Mouse (Mus musculus) left cerebral cortex, postnatal 14 days (tissue): ENCODE results near the gene Ube2l3. TPM values are rescaled to one million over a fixed set of nuclear protein-coding genes. Genes with fewer than 3 reads are reported as not detected.
"Not testable (repeated sequence)": the region's sequence is repeated elsewhere in the genome, so short reads cannot be mapped to it uniquely, and the experiment has no call there.

Experiments used
- DNase-seq, 2 experiments: peaks; one replicate each; pipeline ENCODE4 v3.0.0; 2021 to 2022; ENCODE audit warnings: low spot score in 2 of 2, mixed read lengths in 1 of 2
- intact Hi-C: fragments of 180-260 bp; cut with DNase I; formaldehyde crosslinking; loops from one replicate; pipeline ENCODE4 v1.15.1; 2025
- long read RNA-seq, 2 experiments: library from polyadenylated mRNA; stranded (forward); transcript quantifications; one replicate each; pipeline ENCODE4 v2.0.0; 2021
- total RNA-seq, 2 experiments: library from RNA; stranded (reverse); gene quantifications; 2 replicates each; pipeline ENCODE4 v1.2.3; 2021

Gene Ube2l3
- 100 to 1,000 TPM; 143 to 144 TPM for total RNA-seq
- long read RNA-seq, experiment 1, transcript Ube2l3-201 (4 exons, 2,609 nt), result major isoform, 65 of 109 reads
- long read RNA-seq, experiment 1, partial matches to known transcripts, result 33 of 109 reads
- long read RNA-seq, experiment 1, other reads (novel, unspliced or antisense), result 8 of 109 reads
- long read RNA-seq, experiment 2, transcript Ube2l3-201 (4 exons, 2,609 nt), result major isoform, 48 of 79 reads
- long read RNA-seq, experiment 2, partial matches to known transcripts, result 15 of 79 reads
- long read RNA-seq, experiment 2, other reads (novel, unspliced or antisense), result 12 of 79 reads

- no peak for DNase-seq
- intact Hi-C loops, result loop anchor here (5.0 kb wide), 1 partner anchor 50 kb away; no protein-coding TSS in a partner anchor
Observed at GRCm38 (mm10) chr16:17202549-17202948, at the start of gene Ube2l3. TSS of gene Ube2l3 (minus strand) at chr16:17202649.

DNA sequence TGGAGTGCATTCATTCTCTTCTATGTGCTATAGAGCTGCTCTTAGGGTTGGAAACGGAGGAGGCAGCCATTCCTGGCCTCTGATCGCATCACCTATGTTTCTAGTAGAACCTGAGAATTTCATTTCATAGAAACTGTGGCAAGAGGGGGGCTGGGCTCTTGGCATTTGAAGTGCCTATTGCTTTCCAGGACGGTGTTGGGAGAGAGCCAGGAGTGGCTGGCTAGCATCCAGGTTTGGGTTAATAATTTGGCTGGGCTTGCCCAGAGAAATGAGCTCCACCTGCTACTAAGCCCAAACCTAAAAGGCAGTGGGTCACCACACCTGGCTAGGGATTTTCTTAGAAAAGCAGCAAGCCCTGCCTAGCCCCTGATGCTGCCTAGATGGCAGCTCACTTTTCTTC, 49.1 kb upstream of the Ube2l3 start:
- DNase-seq, result no peak
- intact Hi-C loops, result no loop called here

- DNase-seq, result no peak
- intact Hi-C loops, result no loop called here
Observed at GRCm38 (mm10) chr16:17249135-17249534, 46.7 kb upstream of the Ube2l3 start.

- intact Hi-C loops, result no loop called here
- DNase-seq, result no peak
Observed at GRCm38 (mm10) chr16:17247727-17248126, 45.3 kb upstream of the Ube2l3 start.

GRCm38 (mm10) chr16:17244996-17245395, 42.5 kb upstream of the Ube2l3 start:
- intact Hi-C loops, result no loop called here

GRCm38 (mm10) chr16:17243731-17244130, 41.3 kb upstream of the Ube2l3 start:
- no peak for DNase-seq
- intact Hi-C loops, result no loop called here

More at GRCm38 (mm10) chr16:17244996-17245395, 42.5 kb upstream of the Ube2l3 start:
- DNase-seq, result no peak

- intact Hi-C loops, result no loop called here
- no peak for DNase-seq
Observed at GRCm38 (mm10) chr16:17239409-17239808, 37.0 kb upstream of the Ube2l3 start.

GRCm38 (mm10) chr16:17237634-17238033, 35.2 kb upstream of the Ube2l3 start:
- intact Hi-C loops, result no loop called here

DNA sequence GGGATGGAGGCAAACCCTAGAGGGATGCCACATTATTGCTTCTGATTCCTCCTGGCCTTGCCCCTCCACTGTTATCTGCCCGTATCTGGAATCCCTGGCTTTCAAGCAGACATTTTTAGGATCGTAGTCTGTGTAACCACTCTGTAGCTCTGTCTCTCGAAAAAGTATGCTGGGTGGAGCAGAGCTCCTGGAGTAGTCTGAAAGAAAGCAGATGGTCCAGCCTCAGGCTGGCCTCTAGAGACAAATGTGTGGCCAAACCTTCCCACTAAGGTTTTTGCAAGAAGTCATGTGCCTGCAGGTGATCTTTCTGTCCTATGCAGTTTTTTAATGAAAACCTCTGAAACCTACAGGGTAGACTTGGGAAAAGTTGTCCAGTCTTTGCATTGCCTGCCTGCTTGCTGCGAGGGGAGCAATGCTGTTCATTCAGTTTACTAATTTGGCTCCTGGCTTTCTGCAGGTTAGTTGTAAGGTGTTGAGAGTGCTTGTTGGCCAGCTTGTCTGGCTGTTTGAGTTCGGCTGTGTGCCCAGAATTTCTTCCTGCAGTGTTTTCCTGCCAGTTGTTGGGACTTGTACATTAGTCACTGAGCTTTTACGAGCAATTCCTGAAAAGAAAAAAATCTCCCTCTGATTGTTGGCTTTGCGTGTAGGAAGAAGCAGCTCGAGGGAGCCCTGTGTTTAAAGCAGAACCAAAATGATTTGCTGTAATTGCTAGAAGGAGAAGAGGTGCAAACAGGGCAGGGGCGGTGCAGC, 32.6 kb upstream of the Ube2l3 start:
- peak; percentile 40 to 73 for DNase-seq
- intact Hi-C loops, result loop anchor here (2.0 kb wide), 1 partner anchor 26 kb away; the partner anchor contains the start of gene Rimbp3

More at GRCm38 (mm10) chr16:17237634-17238033, 35.2 kb upstream of the Ube2l3 start:
- no peak for DNase-seq

- intact Hi-C loops, result loop anchor here (2.0 kb wide), 1 partner anchor 26 kb away; the partner anchor contains the start of gene Rimbp3
Observed at GRCm38 (mm10) chr16:17234499-17234895, 32.0 kb upstream of the Ube2l3 start.

DNA sequence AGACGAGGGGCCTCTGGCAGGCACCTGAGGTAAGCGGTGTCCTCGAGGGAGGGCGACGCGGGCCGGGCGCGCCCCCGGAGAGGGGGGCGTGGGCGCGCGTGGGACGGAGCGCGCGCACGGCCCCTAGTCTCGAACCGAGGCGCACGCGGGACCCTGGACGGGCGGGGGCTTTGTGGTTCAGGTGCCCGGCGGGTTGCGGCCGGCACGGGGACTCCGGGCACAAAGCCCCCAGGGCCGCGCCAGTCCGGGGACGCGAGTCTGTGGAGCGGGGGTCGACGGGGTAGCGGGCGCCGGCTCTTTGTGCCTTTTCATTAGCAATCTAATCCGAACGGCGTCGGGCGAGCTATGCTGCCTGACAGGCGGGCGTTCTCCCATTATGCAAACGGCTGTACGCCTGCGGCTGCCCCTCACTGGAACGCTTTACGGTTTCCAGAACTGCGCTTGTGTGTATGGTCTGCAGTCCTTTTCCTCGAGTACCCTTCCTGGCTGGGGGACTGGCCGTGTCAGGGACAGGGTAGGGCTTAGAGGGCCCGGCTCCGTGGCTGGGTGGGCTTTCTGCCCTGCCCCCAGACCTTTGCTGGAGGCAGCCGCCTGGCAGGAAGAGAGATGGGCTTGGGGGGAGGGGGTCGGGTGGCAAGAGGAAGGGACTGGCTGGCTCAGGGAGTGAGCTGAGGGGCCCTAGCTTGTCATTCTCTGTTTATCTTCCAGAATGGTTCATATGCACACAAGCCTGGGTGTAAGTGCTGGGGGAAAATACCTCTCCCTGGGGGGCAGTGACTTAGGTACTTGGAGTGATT, 31.5 kb upstream of the Ube2l3 start:
- DNase-seq, result peak; percentile 33 to 45
- intact Hi-C loops, result loop anchor here (2.0 kb wide), 1 partner anchor 25 kb away; the partner anchor contains the start of gene Rimbp3

More at GRCm38 (mm10) chr16:17234499-17234895, 32.0 kb upstream of the Ube2l3 start:
- peak; percentile 54 to 56 for DNase-seq

- intact Hi-C loops, result no loop called here
- peak; percentile 86 to 87 for DNase-seq
Observed at GRCm38 (mm10) chr16:17232794-17233701, 30.6 kb upstream of the Ube2l3 start, which contains the start of gene Hic2. TSS of gene Hic2 (plus strand) at chr16:17233572.

DNA sequence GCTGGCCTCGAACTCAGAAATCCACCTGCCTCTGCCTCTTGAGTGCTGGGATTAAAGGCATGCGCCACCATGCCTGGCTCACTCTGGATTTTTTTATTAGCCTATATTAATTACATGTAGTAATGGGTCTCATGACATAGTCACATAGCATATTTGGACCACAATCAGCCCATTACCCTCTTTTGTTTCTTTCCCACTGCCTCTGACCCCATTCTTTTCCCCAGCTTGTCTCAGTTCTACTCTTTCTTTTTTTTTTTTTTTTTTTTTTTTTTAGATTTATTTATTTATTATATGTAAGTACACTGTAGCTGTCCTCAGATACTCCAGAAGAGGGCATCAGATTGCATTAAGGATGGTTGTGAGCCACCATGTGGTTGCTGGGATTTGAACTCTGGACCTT, 29.1 kb upstream of the Ube2l3 start:
- intact Hi-C loops, DNase-seq: not testable (repeated sequence)

DNA sequence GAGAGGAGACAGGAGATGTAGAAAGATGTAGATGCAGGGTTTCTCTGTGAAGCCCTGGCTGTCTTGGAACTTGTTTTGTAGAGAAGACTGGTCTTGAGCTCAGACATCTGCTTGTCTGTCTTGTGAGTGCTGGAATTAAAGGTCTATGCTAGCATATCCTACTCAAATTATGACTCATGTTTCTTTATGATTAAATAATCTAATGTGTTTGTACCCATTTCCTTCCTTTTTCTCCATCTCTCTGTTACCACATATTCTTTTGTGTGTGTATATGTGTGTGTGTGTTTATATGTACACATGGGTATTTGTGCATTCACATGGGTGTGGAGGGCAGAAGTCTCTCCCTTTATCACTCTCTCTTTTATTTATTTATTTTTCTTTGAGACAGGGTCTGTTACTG, 24.0 kb upstream of the Ube2l3 start:
- intact Hi-C loops, result no loop called here
- no peak for DNase-seq

DNA sequence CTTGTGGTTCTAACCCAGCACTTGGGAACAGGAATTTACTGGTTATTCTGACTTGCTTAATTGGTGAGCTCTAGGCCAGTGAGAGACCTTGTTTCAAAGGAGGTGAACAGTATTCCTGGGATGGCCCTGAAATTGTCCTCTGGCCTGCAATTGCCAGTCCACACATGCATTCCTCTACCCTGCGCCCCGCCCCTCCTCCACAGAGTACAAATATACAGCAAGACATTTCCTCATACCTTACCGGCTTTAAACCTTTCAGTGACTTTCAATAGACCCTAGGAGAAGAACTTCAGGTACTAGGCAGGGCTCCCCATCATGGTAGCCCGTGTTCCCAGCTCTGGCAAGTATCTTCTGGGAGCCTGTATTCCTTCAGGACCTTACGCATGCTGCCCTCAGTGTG, 23.1 kb upstream of the Ube2l3 start:
- DNase-seq, result no peak

GRCm38 (mm10) chr16:17222197-17222596, 19.7 kb upstream of the Ube2l3 start:
- intact Hi-C loops, result no loop called here
- DNase-seq, result peak; percentile 92 to 95

More for the DNA sequence above, 23.1 kb upstream of the Ube2l3 start:
- intact Hi-C loops, result no loop called here

- intact Hi-C loops, result no loop called here
- DNase-seq, result no peak
Observed at GRCm38 (mm10) chr16:17220127-17220733, 17.8 kb upstream of the Ube2l3 start.
